Comparison of ENCODE assay signal across 21 mouse cellular contexts in genomic region chr15:32182026-32182425, GRCm38 (mm10). TPM values are rescaled to one million over a fixed set of nuclear protein-coding genes. Genes with fewer than 3 reads are reported as not detected.
DNase-seq lines count a peak whose midpoint lies in the region; ATAC-seq and TF ChIP-seq lines count a peak whose summit lies in the region.
"Had no signal": no experiment of that assay in that cellular context is flagged by ENCODE, and none has a peak within 500 bp of the region (broad histone marks: within the 10 kb centered on the region; RNA-seq: fewer than 3 reads in every experiment).

No protein-coding gene starts in this region.

- no peaks in the 10 kb centered on the region for H3K36me3 ChIP-seq in kidney, adult 2 months (ENCODE audit: control insufficient read depth, insufficient read depth, low read length)
- no peaks in the 10 kb centered on the region for H3K36me3 ChIP-seq in kidney, embryonic 16.5 days (ENCODE audit: insufficient read depth, low read length)
- H3K36me3 ChIP-seq in kidney, embryonic 15.5 days: no peaks in the 10 kb centered on the region
- H3K36me3 ChIP-seq: G1E had no signal

- no peak for ATAC-seq in kidney, embryonic 16.5 days (ENCODE audit: low FRiP score, low TSS enrichment)
- ATAC-seq in kidney, embryonic 15.5 days (replicated peaks; ENCODE audit: low FRiP score): no peak
- ATAC-seq: activated CD4-positive, CD25-positive, alpha-beta regulatory T cell, adult 4 months; CD4-positive, CD25-positive, alpha-beta regulatory T cell, adult 4 months; Patski had no signal

- H3K4me3 ChIP-seq in kidney, adult 2 months (ENCODE audit: insufficient read depth, low read depth, low read length): no peak overlapping the region
- H3K4me3 ChIP-seq in kidney, embryonic 16.5 days (ENCODE audit: low read length): no peak overlapping the region
- H3K4me3 ChIP-seq in kidney, embryonic 15.5 days (replicated peaks): no peak overlapping the region

- no peak overlapping the region for H3K9ac ChIP-seq in kidney, embryonic 16.5 days (replicated peaks; ENCODE audit: low read length)
- H3K9ac ChIP-seq in kidney, embryonic 15.5 days: no peak overlapping the region

- TF ChIP-seq POLR2A in kidney, adult 2 months (IDR thresholded peaks at IDR 0.05; ENCODE audit: low read depth, low read length): no peak

- H3K27me3 ChIP-seq in kidney, adult 2 months (replicated peaks; ENCODE audit: control insufficient read depth, insufficient read depth, low read length): no peaks in the 10 kb centered on the region
- no peaks in the 10 kb centered on the region for H3K27me3 ChIP-seq in kidney, embryonic 16.5 days (ENCODE audit: insufficient read depth, low read length)
- no peaks in the 10 kb centered on the region for H3K27me3 ChIP-seq in kidney, embryonic 15.5 days
- H3K27me3 ChIP-seq: CH12.LX, Patski had no signal

- TF ChIP-seq CTCF in kidney, adult 2 months (conservative IDR thresholded peaks at IDR 0.05; ENCODE audit: insufficient read depth, insufficient read length, low read depth, low read length): no peak

- H3K27ac ChIP-seq in kidney, adult 2 months (ENCODE audit: insufficient read depth, low read depth, low read length): no peak overlapping the region
- H3K27ac ChIP-seq in kidney, embryonic 16.5 days (ENCODE audit: low read length): no peak overlapping the region
- no peak overlapping the region for H3K27ac ChIP-seq in kidney, embryonic 15.5 days

- H3K4me1 ChIP-seq in kidney, adult 2 months (ENCODE audit: control insufficient read depth, insufficient read depth, low read length): peaks cover 3% of the 10 kb centered on the region; the same call in 1 of the 2 replicates
- no peaks in the 10 kb centered on the region for H3K4me1 ChIP-seq in kidney, embryonic 16.5 days (ENCODE audit: insufficient read depth, low read length)
- no peaks in the 10 kb centered on the region for H3K4me1 ChIP-seq in kidney, embryonic 15.5 days

- WGBS in kidney, adult 2 months: 52% methylated on average over 1 of the region's 1 CpGs
- WGBS in kidney, embryonic 16.5 days: 78% methylated on average over 1 of the region's 1 CpGs
- WGBS in kidney, embryonic 15.5 days: 62% methylated on average over 1 of the region's 1 CpGs

- H3K9me3 ChIP-seq in kidney, embryonic 16.5 days (ENCODE audit: low read length): no peaks in the 10 kb centered on the region
- H3K9me3 ChIP-seq in kidney, embryonic 15.5 days (replicated peaks): no peaks in the 10 kb centered on the region
- H3K9me3 ChIP-seq: G1E had no signal

- DNase-seq in kidney, adult 2 months: peak; percentile 73
- DNase-seq in kidney, adult 9 months: peak; percentile 68
- DNase-seq: adrenal gland, adult 2 months; adrenal gland, adult 8-10 months; adrenal gland, postnatal 10 days; adrenal gland, postnatal 14 days; adrenal gland, postnatal 25 days; adrenal gland, postnatal 36 days; B cell, adult 2 months; cerebellum, adult 11 months; cerebellum, adult 11-12 months; cerebellum, adult 18-20 months had no signal

- H3K4me2 ChIP-seq in kidney, embryonic 16.5 days (replicated peaks; ENCODE audit: low read depth, low read length): no peak overlapping the region
- H3K4me2 ChIP-seq in kidney, embryonic 15.5 days: no peak overlapping the region

RNA-seq across cellular contexts. Expression of gene Tas2r119, which starts 4.9 kb away (rescaled TPM):
- polyA plus RNA-seq in kidney, adult 2 months (2012; rRNA removed): not detected in 2 replicates
- not detected in 2 replicates for polyA plus RNA-seq in kidney, embryonic 16.5 days (2015; fragmentation: Nextera tagmentation; extraction: Ambion mirVana)
- not detected in 2 replicates for polyA plus RNA-seq in kidney, embryonic 15.5 days (2015; fragmentation: Nextera tagmentation; extraction: Ambion mirVana)
- polyA plus RNA-seq: activated CD4-positive, CD25-positive, alpha-beta regulatory T cell, adult 4 months; adrenal gland, adult 2 months; brain, embryonic 14.5 days; C2C12; CD4-positive, CD25-positive, alpha-beta regulatory T cell, adult 4 months; G1E; Patski had no signal
